Mouse (Mus musculus) heart, adult 2 months (tissue): ENCODE measurements around the gene Kansl2. TPM values are rescaled to one million over a fixed set of nuclear protein-coding genes. Genes with fewer than 3 reads are reported as not detected.

Experiments used
- DNase-seq, 2 experiments: peaks; one replicate each; pipeline ENCODE4 v3.0.0; 2021
- H3K27ac ChIP-seq: fragments of 200-600 bp; 2 replicates; pipeline ENCODE4 v1.8.1; 2022
- H3K27me3 ChIP-seq: fragments of 200-500 bp; 2 replicates; pipeline ENCODE4 v1.6.1; 2012; ENCODE audit warnings: mild to moderate bottlenecking, low read length, inconsistent platforms, mixed read lengths; ENCODE audit not compliant: control insufficient read depth, insufficient read depth
- H3K36me3 ChIP-seq: fragments of 200-500 bp; 2 replicates; pipeline ENCODE4 v1.6.1; 2012; ENCODE audit warnings: low read length, inconsistent platforms; ENCODE audit not compliant: control insufficient read depth, insufficient read depth
- H3K4me1 ChIP-seq: fragments of 200-500 bp; 2 replicates; pipeline ENCODE4 v1.6.1; 2011; ENCODE audit warnings: low read length; ENCODE audit not compliant: control insufficient read depth, insufficient read depth
- H3K4me3 ChIP-seq: fragments of 200-600 bp; 2 replicates; pipeline ENCODE4 v1.8.1; 2022
- H3K79me2 ChIP-seq: fragments of 200-500 bp; replicated peaks from 2 replicates; pipeline ENCODE4 v1.6.1; 2012; ENCODE audit warnings: mild to moderate bottlenecking, inconsistent platforms, low read length, moderate library complexity, mixed read lengths; ENCODE audit not compliant: control insufficient read depth, insufficient read depth
- H3K9ac ChIP-seq: fragments of 200-500 bp; 2 replicates; pipeline ENCODE4 v1.6.1; 2012; ENCODE audit warnings: low read depth, mild to moderate bottlenecking, control low read depth, inconsistent platforms, low read length, mixed read lengths
- CTCF ChIP-seq: fragments of 200-600 bp; IDR thresholded peaks from 2 replicates; pipeline ENCODE4 v1.8.1; 2022; ENCODE audit warnings: antibody characterized with exemption, mild to moderate bottlenecking, moderate library complexity
- EP300 ChIP-seq: fragments of 200-500 bp; IDR thresholded peaks from 2 replicates; pipeline ENCODE4 v1.6.1; 2011; ENCODE audit warnings: low read depth, low read length, control low read depth; ENCODE audit not compliant: insufficient read depth
- POLR2A ChIP-seq: fragments of 200-500 bp; IDR thresholded peaks from 2 replicates; pipeline ENCODE4 v1.6.1; 2011; ENCODE audit warnings: mild to moderate bottlenecking, low read depth, low read length, control low read depth; ENCODE audit not compliant: insufficient read depth
- WGBS: fragments of 180-500 bp; shearing (Covaris S2); methylation state at CpG from one replicate; pipeline ENCODE4 v1.1.7; 2018; 5-methylcytosine and 5-hydroxymethylcytosine counted together
- intact Hi-C: fragments of 180-260 bp; cut with DNase I; formaldehyde crosslinking; loops from one replicate; pipeline ENCODE4 v1.15.1; 2025
- long read RNA-seq: library from polyadenylated mRNA; stranded (forward); transcript quantifications from one replicate; pipeline ENCODE4 v2.0.0, GENCODE M21; 2021
- polyA plus RNA-seq: library from polyadenylated mRNA; depleted of rRNA; stranded (reverse); fragments of >200 nt; gene quantifications from 2 replicates; pipeline ENCODE4 v1.2.3, GENCODE M21; 2012; rRNA removed
- total RNA-seq, 2 experiments: library from RNA; stranded (reverse); gene quantifications; 2 replicates each; pipeline ENCODE4 v1.2.3; 2021

Kansl2 gene
- total RNA-seq (10 to 100 TPM; 74.5 to 86.0 TPM), polyA plus RNA-seq (37.0 and 50.2 TPM in 2 replicates)
- long read RNA-seq, transcript Kansl2-204 (10 exons, 3,596 nt): major isoform, 68 of 185 reads
- long read RNA-seq, transcript Kansl2-202 (10 exons, 2,324 nt): minor isoform, 34 of 185 reads
- long read RNA-seq, partial matches to known transcripts: 49 of 185 reads
- long read RNA-seq, other reads (novel, unspliced or antisense): 34 of 185 reads

DNA sequence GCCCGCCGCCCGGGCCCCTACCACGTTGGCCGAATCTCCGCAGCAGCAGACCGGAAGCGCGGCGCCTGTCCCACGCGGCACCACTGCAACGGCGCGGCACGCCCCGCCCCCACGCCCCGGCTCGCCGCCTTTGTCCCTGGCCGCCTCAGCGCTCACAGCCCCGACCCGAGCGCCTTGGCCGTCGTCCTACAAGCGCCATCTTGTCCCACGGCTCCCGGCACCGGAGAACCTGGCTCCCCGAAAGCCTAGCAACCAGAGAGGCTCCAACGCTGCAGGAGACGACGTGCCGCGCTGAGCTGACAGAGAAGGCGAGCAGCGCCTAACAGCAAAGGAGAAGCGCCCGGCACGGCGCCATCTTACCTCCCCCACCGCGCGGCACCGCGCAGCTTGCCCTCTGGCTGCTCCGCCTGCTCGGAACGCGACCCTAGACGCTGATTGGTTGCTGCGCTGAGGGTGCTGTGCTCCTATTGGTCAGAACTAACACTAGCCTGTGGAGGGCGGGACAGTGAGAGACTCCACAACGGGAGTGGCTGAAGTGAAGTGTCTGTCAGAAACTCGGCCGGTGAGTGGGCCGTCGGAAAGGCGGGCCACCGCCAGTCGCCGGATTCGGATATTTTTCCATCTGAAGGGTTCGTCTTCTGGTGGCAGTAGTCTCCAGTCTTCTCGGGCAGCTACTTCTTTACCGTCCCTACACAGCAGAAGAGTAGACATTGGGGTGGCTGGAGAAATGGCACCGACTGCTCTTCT lies at the start of gene Kansl2:
Gene Kansl2, minus strand, starts transcription at position 384 of the 747 bp plus-strand sequence.
- under 1% methylated on average over 70 of the region's 70 CpGs for WGBS
- no peaks in the 10 kb centered on the region for H3K27me3 ChIP-seq
- H3K4me1 ChIP-seq: peaks cover 3% of the 10 kb centered on the region
- DNase-seq: peak; percentile 95 to 99
- peaks cover 2% of the 10 kb centered on the region; the same call in 1 of the 2 replicates for H3K79me2 ChIP-seq
- H3K9ac ChIP-seq: peak within 1 kb of the TSS; percentile 88
- H3K4me3 ChIP-seq: peak within 1 kb of the TSS; percentile 96
- peaks cover 9% of the 10 kb centered on the region for H3K36me3 ChIP-seq
- H3K27ac ChIP-seq: peak within 1 kb of the TSS; percentile 94
- intact Hi-C loops: loop anchor here (2.0 kb wide), 2 partner anchors 19 to 33 kb away; no protein-coding TSS in a partner anchor
- TF ChIP-seq EP300 (no peak), POLR2A (peak; percentile 94), CTCF (peak; percentile 6; the same call in 1 of the 2 replicates)

GRCm38 (mm10) chr15:98582996-98583395 lies 48.9 kb upstream of the Kansl2 start:
- intact Hi-C loops: loop anchor here (2.0 kb wide), 1 partner anchor 18 kb away; no protein-coding TSS in a partner anchor
- TF ChIP-seq CTCF: no peak
- no peak for TF ChIP-seq POLR2A
- TF ChIP-seq EP300: no peak
- Histone ChIP-seq H3K4me3 (no peak overlapping the region), H3K27ac (no peak overlapping the region), H3K27me3 (no peaks in the 10 kb centered on the region), H3K9ac (peak overlapping the region; percentile 6; the same call in 1 of the 2 replicates), H3K36me3 (no peaks in the 10 kb centered on the region), H3K4me1 (peaks cover 2% of the 10 kb centered on the region; the same call in 1 of the 2 replicates), H3K79me2 (no peaks in the 10 kb centered on the region)
- DNase-seq: no peak
- 64% methylated on average over 8 of the region's 8 CpGs for WGBS

DNA sequence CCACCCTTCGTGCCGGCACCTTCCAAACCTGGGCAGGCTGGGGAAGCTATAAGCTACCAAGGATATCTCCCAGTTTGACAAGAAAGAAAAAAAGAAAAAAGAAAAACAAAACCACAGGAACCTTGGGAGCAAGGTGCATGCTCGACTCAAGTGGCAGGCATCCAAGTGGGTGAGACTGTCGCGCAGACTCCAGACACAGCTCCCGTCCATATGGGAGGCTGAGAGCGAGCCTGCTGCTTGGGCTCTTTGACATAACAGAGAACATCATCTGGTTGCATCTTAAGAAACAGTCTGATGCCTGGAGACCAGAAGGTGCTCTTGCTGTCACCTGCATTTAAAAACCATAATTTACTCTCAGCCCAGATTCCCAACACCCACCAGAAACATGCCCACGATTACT lies 48.3 kb upstream of the Kansl2 start:
- H3K27ac ChIP-seq: no peak overlapping the region
- H3K36me3 ChIP-seq: no peaks in the 10 kb centered on the region
- H3K9ac ChIP-seq: no peak overlapping the region
- no peaks in the 10 kb centered on the region for H3K27me3 ChIP-seq
- no peak for DNase-seq
- WGBS: 32% methylated on average over 8 of the region's 8 CpGs
- H3K4me1 ChIP-seq: peaks cover 2% of the 10 kb centered on the region; the same call in 1 of the 2 replicates
- intact Hi-C loops: loop anchor here (2.0 kb wide), 1 partner anchor 18 kb away; no protein-coding TSS in a partner anchor
- H3K4me3 ChIP-seq: no peak overlapping the region
- TF ChIP-seq EP300 (no peak), POLR2A (no peak), CTCF (no peak)
- H3K79me2 ChIP-seq: no peaks in the 10 kb centered on the region

DNA sequence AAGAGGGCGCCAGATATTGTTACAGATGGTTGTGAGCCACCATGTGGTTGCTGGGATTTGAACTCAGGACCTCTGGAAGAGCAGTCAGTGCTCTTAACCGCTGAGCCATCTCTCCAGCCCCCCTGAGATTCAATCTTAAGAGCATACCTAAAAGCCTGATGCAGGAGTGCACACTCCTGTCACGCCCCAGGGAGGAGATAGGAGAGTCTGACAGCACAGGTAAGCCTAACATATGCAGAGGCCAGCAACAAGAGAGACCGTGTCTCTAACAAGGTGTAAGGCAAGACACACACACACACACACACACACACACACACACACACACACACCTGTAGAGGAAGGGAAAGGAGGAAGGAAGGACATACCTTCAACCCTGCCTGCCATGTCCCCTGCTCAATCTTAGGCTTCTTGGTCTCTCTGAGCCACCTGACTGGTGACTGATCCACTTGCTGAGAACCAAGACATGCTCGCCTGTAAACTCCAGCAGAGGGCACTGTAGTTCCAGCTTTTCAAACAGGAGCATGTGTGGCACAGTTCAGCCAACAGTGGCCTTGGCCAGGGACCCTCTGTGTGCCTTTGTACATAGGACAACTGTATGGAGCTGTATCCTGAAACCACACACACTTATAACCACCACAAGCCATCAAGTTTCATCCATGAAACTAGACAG lies 45.9 kb upstream of the Kansl2 start:
- H3K27ac ChIP-seq: no peak overlapping the region
- H3K27me3 ChIP-seq: no peaks in the 10 kb centered on the region
- WGBS: 43% methylated on average over 5 of the region's 5 CpGs
- no peak overlapping the region for H3K4me3 ChIP-seq
- TF ChIP-seq CTCF (peak; percentile 83), POLR2A (no peak), EP300 (peak; percentile 95)
- H3K36me3 ChIP-seq: no peaks in the 10 kb centered on the region
- intact Hi-C loops: loop anchor here (1.0 kb wide), 2 partner anchors 37 to 119 kb away; no protein-coding TSS in a partner anchor
- no peak overlapping the region for H3K9ac ChIP-seq
- H3K79me2 ChIP-seq: no peaks in the 10 kb centered on the region
- no peaks in the 10 kb centered on the region; the same call in 1 of the 2 replicates for H3K4me1 ChIP-seq
- peak; percentile 76 to 77 for DNase-seq

GRCm38 (mm10) chr15:98579310-98579709 lies 45.2 kb upstream of the Kansl2 start:
- intact Hi-C loops: no loop called here
- no peaks in the 10 kb centered on the region for H3K36me3 ChIP-seq
- H3K4me1 ChIP-seq: no peaks in the 10 kb centered on the region; the same call in 1 of the 2 replicates
- H3K79me2 ChIP-seq: no peaks in the 10 kb centered on the region
- DNase-seq: no peak
- no peak overlapping the region for H3K9ac ChIP-seq
- H3K4me3 ChIP-seq: no peak overlapping the region
- 93% methylated on average over 2 of the region's 2 CpGs for WGBS
- no peaks in the 10 kb centered on the region for H3K27me3 ChIP-seq
- H3K27ac ChIP-seq: no peak overlapping the region
- TF ChIP-seq CTCF (no peak), POLR2A (no peak), EP300 (no peak)
